Mouse (Mus musculus): Measurements from ENCODE around the gene Vkorc1. TPM values are rescaled to one million over a fixed set of nuclear protein-coding genes. Genes with fewer than 3 reads are reported as not detected.
A peak's percentile ranks its signal among the peaks of the same experiment; 100 is the strongest.

The Vkorc1 gene
- polyA plus RNA-seq, 1 experiment from 2014 or later = 513 TPM

GRCm38 (mm10) chr7:127869149-127869810, 26.1 kb downstream of the Vkorc1 start:
- peaks cover 22% of the 10 kb centered on the region for H3K36me3 ChIP-seq (replicated peaks; ENCODE audit: insufficient read depth, low read length)
- TF ChIP-seq CTCF (IDR thresholded peaks at IDR 0.05; ENCODE audit: low read depth) (no peak), EP300 (IDR thresholded peaks at IDR 0.05; ENCODE audit: low read depth) (no peak)
- WGBS (ENCODE audit: insufficient replicate concordance) = 74% methylated on average over 3 of the region's 3 CpGs
- no peak overlapping the region; the same call in 1 of the 2 replicates for H3K9ac ChIP-seq (replicated peaks)
- ATAC-seq (no peak), DNase-seq (no peak)
- H3K9me3 ChIP-seq (ENCODE audit: low read length) = no peaks in the 10 kb centered on the region
- no peak overlapping the region for H3K4me3 ChIP-seq (ENCODE audit: low read depth, low read length)
- no peak overlapping the region for H3K4me2 ChIP-seq (ENCODE audit: low read depth, low read length)
- no peaks in the 10 kb centered on the region for H3K27me3 ChIP-seq (ENCODE audit: insufficient read depth, low read length)
- H3K4me1 ChIP-seq (ENCODE audit: insufficient read depth) = peaks cover 10% of the 10 kb centered on the region
- H3K27ac ChIP-seq (ENCODE audit: low read depth) = no peak overlapping the region

- 91% methylated on average over 18 of the region's 18 CpGs for WGBS (ENCODE audit: insufficient replicate concordance)
- H3K36me3 ChIP-seq (replicated peaks; ENCODE audit: insufficient read depth, low read length) = peaks cover 22% of the 10 kb centered on the region
- no peak for DNase-seq
Measured at GRCm38 (mm10) chr7:127867641-127868040, 27.8 kb downstream of the Vkorc1 start.

GRCm38 (mm10) chr7:127866434-127866833, 29.0 kb downstream of the Vkorc1 start:
- H3K4me1 ChIP-seq (ENCODE audit: insufficient read depth) = no peaks in the 10 kb centered on the region
- DNase-seq = no peak
- no peaks in the 10 kb centered on the region for H3K27me3 ChIP-seq (ENCODE audit: insufficient read depth, low read length)
- no peak for ATAC-seq
- H3K9ac ChIP-seq (replicated peaks) = no peak overlapping the region
- H3K4me3 ChIP-seq (ENCODE audit: low read depth, low read length) = no peak overlapping the region
- 88% methylated on average over 12 of the region's 12 CpGs for WGBS (ENCODE audit: insufficient replicate concordance)
- peaks cover 22% of the 10 kb centered on the region for H3K36me3 ChIP-seq (replicated peaks; ENCODE audit: insufficient read depth, low read length)
- H3K9me3 ChIP-seq (ENCODE audit: low read length) = no peaks in the 10 kb centered on the region
- H3K27ac ChIP-seq (ENCODE audit: low read depth) = no peak overlapping the region
- H3K4me2 ChIP-seq (ENCODE audit: low read depth, low read length) = no peak overlapping the region
- TF ChIP-seq EP300 (IDR thresholded peaks at IDR 0.05; ENCODE audit: low read depth) = no peak

More at GRCm38 (mm10) chr7:127867641-127868040, 27.8 kb downstream of the Vkorc1 start:
- Histone ChIP-seq H3K4me2 (ENCODE audit: low read depth, low read length) (no peak overlapping the region), H3K4me1 (ENCODE audit: insufficient read depth) (0 out of 2 replicates have a peak, but pooled peaks cover 3% of the 10 kb centered on the region), H3K27ac (ENCODE audit: low read depth) (no peak overlapping the region), H3K9me3 (ENCODE audit: low read length) (no peaks in the 10 kb centered on the region), H3K27me3 (ENCODE audit: insufficient read depth, low read length) (no peaks in the 10 kb centered on the region), H3K9ac (replicated peaks) (no peak overlapping the region), H3K4me3 (ENCODE audit: low read depth, low read length) (no peak overlapping the region)
- no peak for TF ChIP-seq CTCF (IDR thresholded peaks at IDR 0.05; ENCODE audit: low read depth)
- TF ChIP-seq EP300 (IDR thresholded peaks at IDR 0.05; ENCODE audit: low read depth) = no peak
- no peak for ATAC-seq

GRCm38 (mm10) chr7:127858258-127858657, 37.2 kb downstream of the Vkorc1 start:
- Histone ChIP-seq H3K27me3 (ENCODE audit: insufficient read depth, low read length) (no peaks in the 10 kb centered on the region), H3K4me1 (ENCODE audit: insufficient read depth) (no peaks in the 10 kb centered on the region), H3K4me2 (ENCODE audit: low read depth, low read length) (no peak overlapping the region), H3K4me3 (ENCODE audit: low read depth, low read length) (no peak overlapping the region), H3K27ac (ENCODE audit: low read depth) (no peak overlapping the region), H3K36me3 (replicated peaks; ENCODE audit: insufficient read depth, low read length) (no peaks in the 10 kb centered on the region), H3K9me3 (ENCODE audit: low read length) (no peaks in the 10 kb centered on the region), H3K9ac (replicated peaks) (no peak overlapping the region)
- no peak for ATAC-seq
- DNase-seq = no peak
- WGBS (ENCODE audit: insufficient replicate concordance) = 57% methylated on average over 6 of the region's 6 CpGs
- TF ChIP-seq EP300 (IDR thresholded peaks at IDR 0.05; ENCODE audit: low read depth) (no peak), CTCF (IDR thresholded peaks at IDR 0.05; ENCODE audit: low read depth) (no peak)

- Histone ChIP-seq H3K4me3 (ENCODE audit: low read depth, low read length) (no peak overlapping the region), H3K27me3 (ENCODE audit: insufficient read depth, low read length) (no peaks in the 10 kb centered on the region), H3K4me2 (ENCODE audit: low read depth, low read length) (no peak overlapping the region), H3K9ac (replicated peaks) (no peak overlapping the region), H3K36me3 (replicated peaks; ENCODE audit: insufficient read depth, low read length) (peaks cover 19% of the 10 kb centered on the region), H3K9me3 (ENCODE audit: low read length) (no peaks in the 10 kb centered on the region), H3K27ac (ENCODE audit: low read depth) (0 out of 2 replicates have a peak overlapping the region, but pooled peaks have one; percentile 24), H3K4me1 (ENCODE audit: insufficient read depth) (no peaks in the 10 kb centered on the region)
- DNase-seq (no peak), ATAC-seq (no peak)
- WGBS (ENCODE audit: insufficient replicate concordance) = 62% methylated on average over 5 of the region's 5 CpGs
- no peak for TF ChIP-seq CTCF (IDR thresholded peaks at IDR 0.05; ENCODE audit: low read depth)
Measured at GRCm38 (mm10) chr7:127850906-127851305, 44.5 kb downstream of the Vkorc1 start.

- WGBS (ENCODE audit: insufficient replicate concordance) = 58% methylated on average over 6 of the region's 6 CpGs
- Histone ChIP-seq H3K27ac (ENCODE audit: low read depth) (peak overlapping the region; percentile 24; the same call in 1 of the 2 replicates), H3K9ac (replicated peaks) (no peak overlapping the region; the same call in 1 of the 2 replicates), H3K4me3 (ENCODE audit: low read depth, low read length) (no peak overlapping the region), H3K4me1 (ENCODE audit: insufficient read depth) (no peaks in the 10 kb centered on the region), H3K36me3 (replicated peaks; ENCODE audit: insufficient read depth, low read length) (peaks cover 19% of the 10 kb centered on the region), H3K27me3 (ENCODE audit: insufficient read depth, low read length) (no peaks in the 10 kb centered on the region), H3K9me3 (ENCODE audit: low read length) (no peaks in the 10 kb centered on the region), H3K4me2 (ENCODE audit: low read depth, low read length) (no peak overlapping the region)
- DNase-seq (no peak), ATAC-seq (peak; percentile 65)
- TF ChIP-seq EP300 (IDR thresholded peaks at IDR 0.05; ENCODE audit: low read depth) (no peak), CTCF (IDR thresholded peaks at IDR 0.05; ENCODE audit: low read depth) (no peak)
Measured at GRCm38 (mm10) chr7:127849973-127850875, 45.2 kb downstream of the Vkorc1 start.

Other genes starting within 250 kb of the Vkorc1 start
- 20.1 and 26.5 TPM in 2 replicates for gene Bcl7c, start 186.7 kb downstream of the Vkorc1 start, polyA plus RNA-seq (2015; fragmentation: Nextera tagmentation; extraction: Ambion mirVana)
- 7.9 and 10.0 TPM in 2 replicates for gene Ctf1, start 182.9 kb downstream of the Vkorc1 start, polyA plus RNA-seq (2015; fragmentation: Nextera tagmentation; extraction: Ambion mirVana)
- not detected in 2 replicates for gene Ctf2, start 163.5 kb downstream of the Vkorc1 start, polyA plus RNA-seq (2015; fragmentation: Nextera tagmentation; extraction: Ambion mirVana)
- gene Fbxl19, start 151.1 kb downstream of the Vkorc1 start, polyA plus RNA-seq (2015; fragmentation: Nextera tagmentation; extraction: Ambion mirVana) = 1.6 and 1.9 TPM in 2 replicates
- gene Orai3, start 125.8 kb downstream of the Vkorc1 start, polyA plus RNA-seq (2015; fragmentation: Nextera tagmentation; extraction: Ambion mirVana) = 19.2 and 21.1 TPM in 2 replicates
- 5.5 and 7.3 TPM in 2 replicates for gene Setd1a, start 118.9 kb downstream of the Vkorc1 start, polyA plus RNA-seq (2015; fragmentation: Nextera tagmentation; extraction: Ambion mirVana)
- gene Gm49388, start 110.0 kb downstream of the Vkorc1 start, polyA plus RNA-seq (2015; fragmentation: Nextera tagmentation; extraction: Ambion mirVana) = 0.26 TPM in 1 of 2 replicates, not detected in the other
- gene Hsd3b7, start 95.0 kb downstream of the Vkorc1 start, polyA plus RNA-seq (2015; fragmentation: Nextera tagmentation; extraction: Ambion mirVana) = 218 and 224 TPM in 2 replicates
- 15.8 and 17.5 TPM in 2 replicates for gene Stx4a, start 71.3 kb downstream of the Vkorc1 start, polyA plus RNA-seq (2015; fragmentation: Nextera tagmentation; extraction: Ambion mirVana)
- gene Stx1b, start 71.1 kb downstream of the Vkorc1 start, polyA plus RNA-seq (2015; fragmentation: Nextera tagmentation; extraction: Ambion mirVana) = 0.18 and 0.48 TPM in 2 replicates
- 2.7 and 2.8 TPM in 2 replicates for gene Zfp646, start 19.4 kb downstream of the Vkorc1 start, polyA plus RNA-seq (2015; fragmentation: Nextera tagmentation; extraction: Ambion mirVana)
- gene Zfp668, start 18.8 kb downstream of the Vkorc1 start, polyA plus RNA-seq (2015; fragmentation: Nextera tagmentation; extraction: Ambion mirVana) = 3.7 and 4.5 TPM in 2 replicates
- 0.39 and 0.43 TPM in 2 replicates for gene Prss53, start 4.6 kb downstream of the Vkorc1 start, polyA plus RNA-seq (2015; fragmentation: Nextera tagmentation; extraction: Ambion mirVana)
- gene Gm21974, start 163 bp downstream of the Vkorc1 start, polyA plus RNA-seq (2015; fragmentation: Nextera tagmentation; extraction: Ambion mirVana) = not detected in 2 replicates
- 30.5 and 32.5 TPM in 2 replicates for gene Bckdk, start 8.5 kb upstream of the Vkorc1 start, polyA plus RNA-seq (2015; fragmentation: Nextera tagmentation; extraction: Ambion mirVana)
- gene Kat8, start 16.9 kb upstream of the Vkorc1 start, polyA plus RNA-seq (2015; fragmentation: Nextera tagmentation; extraction: Ambion mirVana) = 12.5 and 13.2 TPM in 2 replicates
- gene Prss8, start 34.5 kb upstream of the Vkorc1 start, polyA plus RNA-seq (2015; fragmentation: Nextera tagmentation; extraction: Ambion mirVana) = 13.7 and 15.2 TPM in 2 replicates
- gene Prss36, start 51.1 kb upstream of the Vkorc1 start, polyA plus RNA-seq (2015; fragmentation: Nextera tagmentation; extraction: Ambion mirVana) = 3.3 and 4.5 TPM in 2 replicates
- gene Fus, start 71.8 kb upstream of the Vkorc1 start, polyA plus RNA-seq (2015; fragmentation: Nextera tagmentation; extraction: Ambion mirVana) = 94.5 and 99.2 TPM in 2 replicates
- gene Pycard, start 98.2 kb upstream of the Vkorc1 start, polyA plus RNA-seq (2015; fragmentation: Nextera tagmentation; extraction: Ambion mirVana) = 25.8 TPM in 2 replicates
- gene Trim72, start 108.3 kb upstream of the Vkorc1 start, polyA plus RNA-seq (2015; fragmentation: Nextera tagmentation; extraction: Ambion mirVana) = 0.12 TPM in 1 of 2 replicates, not detected in the other
- gene Itgam, start 167.0 kb upstream of the Vkorc1 start, polyA plus RNA-seq (2015; fragmentation: Nextera tagmentation; extraction: Ambion mirVana) = 5.1 and 6.1 TPM in 2 replicates
- 0.51 TPM in 1 of 2 replicates, not detected in the other for gene Gm49368, start 167.1 kb upstream of the Vkorc1 start, polyA plus RNA-seq (2015; fragmentation: Nextera tagmentation; extraction: Ambion mirVana)
- 0.26 and 0.34 TPM in 2 replicates for gene Itgax, start 233.9 kb upstream of the Vkorc1 start, polyA plus RNA-seq (2015; fragmentation: Nextera tagmentation; extraction: Ambion mirVana)

All from liver, postnatal 0 days (tissue).